Mouse (Mus musculus): ENCODE results near the gene Atp5d. TPM values are rescaled to one million over a fixed set of nuclear protein-coding genes. Genes with fewer than 3 reads are reported as not detected.

Gene Atp5d
- polyA plus RNA-seq, 1 experiment: 372 TPM

- DNase-seq (ENCODE audit: low spot score): no peak
Observed at GRCm38 (mm10) chr10:80117736-80118135, 20.7 kb upstream of the Atp5d start.

GRCm38 (mm10) chr10:80118552-80118951 lies 19.9 kb upstream of the Atp5d start:
- DNase-seq (ENCODE audit: low spot score): no peak

GRCm38 (mm10) chr10:80120146-80120545 lies 18.3 kb upstream of the Atp5d start:
- no peak for DNase-seq (ENCODE audit: low spot score)

- DNase-seq (ENCODE audit: low spot score): no peak
Observed at GRCm38 (mm10) chr10:80121639-80122038, 16.8 kb upstream of the Atp5d start.

- DNase-seq (ENCODE audit: low spot score): no peak
Observed at GRCm38 (mm10) chr10:80123932-80124562, 14.4 kb upstream of the Atp5d start.

- DNase-seq (ENCODE audit: low spot score): no peak
Observed at GRCm38 (mm10) chr10:80127920-80128319, 10.5 kb upstream of the Atp5d start.

GRCm38 (mm10) chr10:80129846-80130245 lies 8.6 kb upstream of the Atp5d start:
- DNase-seq (ENCODE audit: low spot score): no peak

GRCm38 (mm10) chr10:80130403-80131031 lies 7.9 kb upstream of the Atp5d start:
- no peak for DNase-seq (ENCODE audit: low spot score)

- DNase-seq (ENCODE audit: low spot score): no peak
Observed at GRCm38 (mm10) chr10:80131316-80131951, 7.0 kb upstream of the Atp5d start.

GRCm38 (mm10) chr10:80131952-80132350 lies 6.5 kb upstream of the Atp5d start:
- DNase-seq (ENCODE audit: low spot score): no peak

- no peak for DNase-seq (ENCODE audit: low spot score)
Observed at GRCm38 (mm10) chr10:80133226-80133849, 5.1 kb upstream of the Atp5d start.

- DNase-seq (ENCODE audit: low spot score): no peak
Observed at GRCm38 (mm10) chr10:80134421-80134820, 4.0 kb upstream of the Atp5d start.

GRCm38 (mm10) chr10:80135161-80135560 lies 3.3 kb upstream of the Atp5d start:
- no peak for DNase-seq (ENCODE audit: low spot score)

- no peak for DNase-seq (ENCODE audit: low spot score)
Observed at GRCm38 (mm10) chr10:80135641-80136040, 2.8 kb upstream of the Atp5d start.

GRCm38 (mm10) chr10:80136179-80136951 lies 2.1 kb upstream of the Atp5d start:
- DNase-seq (ENCODE audit: low spot score): no peak

- DNase-seq (ENCODE audit: low spot score): no peak
Observed at GRCm38 (mm10) chr10:80136952-80137625, 1.3 kb upstream of the Atp5d start.

GRCm38 (mm10) chr10:80137626-80138552 lies 543 bp upstream of the Atp5d start:
- no peak for DNase-seq (ENCODE audit: low spot score)

- no peak for DNase-seq (ENCODE audit: low spot score)
Observed at GRCm38 (mm10) chr10:80139439-80139775, 975 bp downstream of the Atp5d start.

GRCm38 (mm10) chr10:80139975-80140665 lies 1.7 kb downstream of the Atp5d start:
- DNase-seq (ENCODE audit: low spot score): no peak

- no peak for DNase-seq (ENCODE audit: low spot score)
Observed at GRCm38 (mm10) chr10:80140666-80141035, 2.2 kb downstream of the Atp5d start, which contains the start of gene Cbarp. TSS of gene Cbarp (minus strand) at chr10:80140835.
